Mouse (Mus musculus) heart, embryonic 10.5 days (tissue): ENCODE results near the gene Gapvd1. TPM values are rescaled to one million over a fixed set of nuclear protein-coding genes. Genes with fewer than 3 reads are reported as not detected.
"Not testable (repeated sequence)": the region's sequence is repeated elsewhere in the genome, so short reads cannot be mapped to it uniquely, and the experiment has no call there.

Experiments
- DNase-seq: peaks from one replicate; pipeline ENCODE4 v3.0.0-alpha.2; 2017; ENCODE audit warnings: low spot score
- H3K27ac ChIP-seq: fragments of 300-500 bp; sonication (generic); 2 replicates; pipeline ENCODE4 v1.5.1; 2016; ENCODE audit warnings: mild to moderate bottlenecking
- H3K27me3 ChIP-seq: fragments of 300-500 bp; sonication (generic); 2 replicates; pipeline ENCODE4 v1.6.1; 2016; ENCODE audit warnings: mild to moderate bottlenecking; ENCODE audit not compliant: poor library complexity, insufficient read depth, severe bottlenecking
- H3K36me3 ChIP-seq: fragments of 300-500 bp; sonication (generic); 2 replicates; pipeline ENCODE4 v1.6.1; 2016; ENCODE audit warnings: mild to moderate bottlenecking, moderate library complexity
- H3K4me1 ChIP-seq: fragments of 300-500 bp; sonication (generic); 2 replicates; pipeline ENCODE4 v1.6.1; 2016; ENCODE audit warnings: mild to moderate bottlenecking
- H3K4me3 ChIP-seq: fragments of 300-500 bp; sonication (generic); 2 replicates; pipeline ENCODE4 v1.5.1; 2016; ENCODE audit warnings: mild to moderate bottlenecking, moderate library complexity
- H3K9me3 ChIP-seq: fragments of 300-500 bp; sonication (generic); 2 replicates; pipeline ENCODE4 v1.6.1; 2016; ENCODE audit warnings: mild to moderate bottlenecking, moderate library complexity
- WGBS: fragments of 180-500 bp; shearing (Covaris S2); methylation state at CpG from one replicate; pipeline ENCODE4 v1.1.7; 2016; 5-methylcytosine and 5-hydroxymethylcytosine counted together
- polyA plus RNA-seq: library from polyadenylated mRNA; unstranded; fragments of >200 nt; fragmentation: Nextera tagmentation; extraction: Ambion mirVana; gene quantifications from 2 replicates; pipeline ENCODE4 v1.2.1, GENCODE M21; 2016

Gene Gapvd1
- 63.7 and 80.0 TPM in 2 replicates for polyA plus RNA-seq

- Histone ChIP-seq H3K4me3 (peak within 1 kb of the TSS; percentile 95), H3K27ac (peak within 1 kb of the TSS; percentile 96), H3K27me3 (no peaks in the 10 kb centered on the region), H3K9me3 (no peaks in the 10 kb centered on the region), H3K36me3 (no peaks in the 10 kb centered on the region), H3K4me1 (peaks cover 10% of the 10 kb centered on the region; the same call in 1 of the 2 replicates)
- 2% methylated on average over 14 of the region's 14 CpGs for WGBS
- DNase-seq, result peak; percentile 80
Measured at GRCm38 (mm10) chr2:34754551-34755358, at the start of gene Gapvd1. TSS of gene Gapvd1 (minus strand) at chr2:34755232.

- H3K4me1 ChIP-seq, result peaks cover 16% of the 10 kb centered on the region
- H3K27me3 ChIP-seq, result no peaks in the 10 kb centered on the region
- no peak overlapping the region for H3K27ac ChIP-seq
- H3K36me3 ChIP-seq, result peaks cover 27% of the 10 kb centered on the region
- DNase-seq, result no peak
- H3K9me3 ChIP-seq, result no peaks in the 10 kb centered on the region
- 86% methylated on average over 1 of the region's 1 CpGs for WGBS
- no peak overlapping the region for H3K4me3 ChIP-seq
Measured at GRCm38 (mm10) chr2:34804815-34805214, 49.8 kb upstream of the Gapvd1 start.

- no peak for DNase-seq
- Histone ChIP-seq H3K36me3 (peaks cover 22% of the 10 kb centered on the region), H3K27me3 (no peaks in the 10 kb centered on the region), H3K9me3 (no peaks in the 10 kb centered on the region), H3K4me3 (no peak overlapping the region), H3K27ac (no peak overlapping the region), H3K4me1 (peaks cover 18% of the 10 kb centered on the region)
- WGBS, result 95% methylated on average over 2 of the region's 2 CpGs
Measured at GRCm38 (mm10) chr2:34804172-34804571, 49.1 kb upstream of the Gapvd1 start.

- Histone ChIP-seq H3K27me3 (no peaks in the 10 kb centered on the region), H3K9me3 (no peaks in the 10 kb centered on the region), H3K27ac (no peak overlapping the region), H3K36me3 (peaks cover 18% of the 10 kb centered on the region), H3K4me3 (peak overlapping the region; percentile 69), H3K4me1 (peaks cover 23% of the 10 kb centered on the region)
- no peak for DNase-seq
- 83% methylated on average over 3 of the region's 3 CpGs for WGBS
Measured at GRCm38 (mm10) chr2:34803746-34804145, 48.7 kb upstream of the Gapvd1 start.

- Histone ChIP-seq H3K27ac (peak overlapping the region; percentile 94), H3K4me1 (peaks cover 24% of the 10 kb centered on the region), H3K36me3 (peaks cover 11% of the 10 kb centered on the region), H3K4me3 (peak overlapping the region; percentile 69)
- not testable (repeated sequence) for H3K9me3 ChIP-seq, DNase-seq, H3K27me3 ChIP-seq
- under 1% methylated on average over 32 of the region's 32 CpGs for WGBS
Measured at GRCm38 (mm10) chr2:34802565-34803245, 47.7 kb upstream of the Gapvd1 start.

GRCm38 (mm10) chr2:34801516-34802482 is 46.8 kb upstream of the Gapvd1 start:
- H3K36me3 ChIP-seq, result peaks cover 13% of the 10 kb centered on the region
- H3K27me3 ChIP-seq, result no peaks in the 10 kb centered on the region
- H3K27ac ChIP-seq, result peak overlapping the region; percentile 94
- H3K9me3 ChIP-seq, result no peaks in the 10 kb centered on the region
- DNase-seq, result peak; percentile 99
- H3K4me1 ChIP-seq, result peaks cover 24% of the 10 kb centered on the region
- H3K4me3 ChIP-seq, result peak overlapping the region; percentile 69
- WGBS, result 5% methylated on average over 39 of the region's 39 CpGs

- Histone ChIP-seq H3K4me1 (peaks cover 20% of the 10 kb centered on the region), H3K9me3 (no peaks in the 10 kb centered on the region), H3K36me3 (peaks cover 16% of the 10 kb centered on the region), H3K27ac (peak overlapping the region; percentile 86), H3K4me3 (peak overlapping the region; percentile 74), H3K27me3 (no peaks in the 10 kb centered on the region)
- DNase-seq, result no peak
- 71% methylated on average over 7 of the region's 7 CpGs for WGBS
Measured at GRCm38 (mm10) chr2:34800371-34800770, 45.3 kb upstream of the Gapvd1 start.

- H3K27ac ChIP-seq, result peak within 1 kb of the TSS; percentile 86
- WGBS, result 4% methylated on average over 44 of the region's 44 CpGs
- H3K27me3 ChIP-seq, result no peaks in the 10 kb centered on the region
- H3K36me3 ChIP-seq, result peaks cover 22% of the 10 kb centered on the region
- H3K4me3 ChIP-seq, result peak within 1 kb of the TSS; percentile 74
- DNase-seq, result peak; percentile 96
- H3K9me3 ChIP-seq, result no peaks in the 10 kb centered on the region
- peaks cover 19% of the 10 kb centered on the region for H3K4me1 ChIP-seq
Measured at GRCm38 (mm10) chr2:34799357-34800256, 44.6 kb upstream of the Gapvd1 start, which contains the start of gene Rabepk. TSS of gene Rabepk (minus strand) at chr2:34799912.

GRCm38 (mm10) chr2:34795426-34795825 is 40.4 kb upstream of the Gapvd1 start:
- no peaks in the 10 kb centered on the region for H3K9me3 ChIP-seq
- no peaks in the 10 kb centered on the region for H3K27me3 ChIP-seq
- H3K27ac ChIP-seq, result no peak overlapping the region
- WGBS, result 90% methylated on average over 7 of the region's 7 CpGs
- no peak overlapping the region for H3K4me3 ChIP-seq
- H3K4me1 ChIP-seq, result peaks cover 13% of the 10 kb centered on the region
- peaks cover 38% of the 10 kb centered on the region for H3K36me3 ChIP-seq
- no peak for DNase-seq

- H3K36me3 ChIP-seq, result peaks cover 46% of the 10 kb centered on the region
- no peaks in the 10 kb centered on the region for H3K27me3 ChIP-seq
- H3K4me1 ChIP-seq, result peaks cover 6% of the 10 kb centered on the region; the same call in 1 of the 2 replicates
- WGBS, result 95% methylated on average over 2 of the region's 2 CpGs
- no peak overlapping the region for H3K4me3 ChIP-seq
- H3K9me3 ChIP-seq, result no peaks in the 10 kb centered on the region
- H3K27ac ChIP-seq, result no peak overlapping the region
- no peak for DNase-seq
Measured at GRCm38 (mm10) chr2:34794511-34794910, 39.5 kb upstream of the Gapvd1 start.

GRCm38 (mm10) chr2:34792543-34792942 is 37.5 kb upstream of the Gapvd1 start:
- not testable (repeated sequence) for H3K27me3 ChIP-seq, DNase-seq, H3K4me1 ChIP-seq, H3K27ac ChIP-seq, H3K9me3 ChIP-seq, H3K4me3 ChIP-seq
- H3K36me3 ChIP-seq, result peaks cover 56% of the 10 kb centered on the region
- 85% methylated on average over 2 of the region's 2 CpGs for WGBS
